Mouse (Mus musculus) testis, adult 2 months (tissue): ENCODE data around the gene Rnf26. TPM values are rescaled to one million over a fixed set of nuclear protein-coding genes. Genes with fewer than 3 reads are reported as not detected.
A peak's percentile ranks its signal among the peaks of the same experiment; 100 is the strongest.

Source experiments
- H3K27ac ChIP-seq: fragments of 200-500 bp; 2 replicates; pipeline ENCODE4 v1.5.1; 2012; ENCODE audit warnings: low read depth, low read length; ENCODE audit not compliant: control insufficient read depth, insufficient read depth
- H3K27me3 ChIP-seq: fragments of 200-500 bp; 2 replicates; pipeline ENCODE4 v1.6.1; 2012; ENCODE audit warnings: mild to moderate bottlenecking, low read length, moderate library complexity; ENCODE audit not compliant: control insufficient read depth, insufficient read depth
- H3K36me3 ChIP-seq: fragments of 200-500 bp; 2 replicates; pipeline ENCODE4 v1.6.1; 2012; ENCODE audit warnings: mild to moderate bottlenecking, low read length; ENCODE audit not compliant: control insufficient read depth, insufficient read depth
- H3K4me1 ChIP-seq: fragments of 200-500 bp; 2 replicates; pipeline ENCODE4 v1.6.1; 2012; ENCODE audit warnings: low read length; ENCODE audit not compliant: control insufficient read depth, insufficient read depth
- H3K4me3 ChIP-seq: fragments of 200-500 bp; 2 replicates; pipeline ENCODE4 v1.5.1; 2012; ENCODE audit warnings: low read depth, mild to moderate bottlenecking, low read length, moderate library complexity, mixed read lengths; ENCODE audit not compliant: control insufficient read depth
- CTCF ChIP-seq: fragments of 200-500 bp; IDR thresholded peaks from 2 replicates; pipeline ENCODE4 v1.5.1; 2012; ENCODE audit warnings: low read depth, mild to moderate bottlenecking, inconsistent platforms, low read length, moderate library complexity; ENCODE audit not compliant: control insufficient read depth, insufficient read depth, insufficient replicate concordance
- POLR2A ChIP-seq: fragments of 200-500 bp; IDR thresholded peaks from 2 replicates; pipeline ENCODE4 v1.6.1; 2012; ENCODE audit warnings: low read depth, mild to moderate bottlenecking, inconsistent platforms, low read length, moderate library complexity; ENCODE audit not compliant: control insufficient read depth
- polyA plus RNA-seq: library from polyadenylated mRNA; depleted of rRNA; stranded (reverse); fragments of >200 nt; gene quantifications from 2 replicates; pipeline ENCODE4 v1.2.3, GENCODE M21; 2012

Gene Rnf26
- polyA plus RNA-seq, 1 experiment, result 37.5 TPM

DNA sequence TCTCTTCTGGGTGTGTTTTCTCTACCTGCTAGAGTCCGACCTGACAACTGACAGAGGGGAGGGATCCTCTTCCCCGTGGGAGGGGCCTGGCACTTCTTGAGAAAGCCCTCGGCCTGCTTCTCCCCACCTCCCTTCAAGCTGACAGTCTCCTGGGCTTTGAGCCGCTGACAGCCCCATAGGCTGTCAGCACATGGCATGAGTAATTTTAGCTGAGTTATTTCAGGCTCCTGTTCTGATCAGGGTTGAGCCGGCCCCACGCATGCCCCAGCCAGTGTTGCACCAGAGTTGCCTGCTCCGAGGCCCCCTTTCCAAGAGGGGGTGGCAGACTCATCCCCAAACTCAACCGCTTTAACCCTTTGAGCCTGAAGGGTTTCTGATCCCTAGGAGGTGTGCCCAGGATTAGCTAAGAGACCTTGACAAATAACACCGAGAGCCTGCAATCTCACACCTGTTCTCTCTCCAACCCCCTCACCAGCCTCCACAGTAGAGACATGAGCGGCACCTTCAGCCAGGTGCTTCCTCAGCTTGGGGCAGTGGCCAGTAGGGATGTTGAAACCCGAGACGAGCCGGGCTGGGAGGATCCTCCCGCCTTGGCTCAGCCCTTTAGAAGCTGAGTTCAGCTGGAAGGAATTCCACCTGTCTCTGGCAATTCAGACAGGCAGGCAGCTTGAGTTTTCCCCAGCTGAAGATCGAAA, 25.4 kb downstream of the Rnf26 start:
- no peak for TF ChIP-seq CTCF
- TF ChIP-seq POLR2A, result no peak
- peaks cover 18% of the 10 kb centered on the region for H3K4me1 ChIP-seq
- peaks cover 2% of the 10 kb centered on the region for H3K36me3 ChIP-seq
- peak overlapping the region; percentile 54 for H3K4me3 ChIP-seq
- peak overlapping the region; percentile 33; the same call in 1 of the 2 replicates for H3K27ac ChIP-seq
- H3K27me3 ChIP-seq, result no peaks in the 10 kb centered on the region

GRCm38 (mm10) chr9:44086960-44087359, 26.4 kb downstream of the Rnf26 start:
- peak overlapping the region; percentile 54 for H3K4me3 ChIP-seq
- no peak for TF ChIP-seq CTCF
- TF ChIP-seq POLR2A, result no peak
- H3K27me3 ChIP-seq, result no peaks in the 10 kb centered on the region
- H3K36me3 ChIP-seq, result peaks cover 2% of the 10 kb centered on the region
- H3K27ac ChIP-seq, result no peak overlapping the region; the same call in 1 of the 2 replicates
- peaks cover 18% of the 10 kb centered on the region for H3K4me1 ChIP-seq

- H3K4me1 ChIP-seq, result peaks cover 17% of the 10 kb centered on the region
- H3K27me3 ChIP-seq, result no peaks in the 10 kb centered on the region
These were observed 27.3 kb downstream of the Rnf26 start for GRCm38 (mm10) chr9:44085741-44086665.

DNA sequence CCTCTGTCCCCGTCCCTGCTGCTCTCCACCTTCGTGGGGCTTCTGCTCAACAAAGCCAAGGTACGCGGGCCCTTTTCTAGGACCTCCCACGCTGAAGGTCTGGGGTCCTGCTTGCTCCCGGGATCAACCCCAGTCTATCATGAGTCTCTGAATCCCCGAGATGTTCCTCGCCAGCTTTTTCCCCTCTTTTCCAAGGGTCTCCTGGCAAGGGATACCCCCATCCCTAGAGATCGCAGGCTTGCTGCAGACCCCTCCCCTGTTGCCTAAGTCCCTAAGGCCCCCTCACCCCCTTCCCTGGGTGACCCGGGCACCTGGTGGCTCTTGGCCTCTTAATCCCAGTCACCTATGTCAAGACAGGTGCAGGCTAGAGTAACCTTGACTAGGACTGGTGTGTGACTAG, 28.0 kb downstream of the Rnf26 start:
- TF ChIP-seq POLR2A, result no peak
- TF ChIP-seq CTCF, result no peak
- Histone ChIP-seq H3K27ac (peak overlapping the region; percentile 99), H3K36me3 (no peaks in the 10 kb centered on the region; the same call in none of the 2 replicates), H3K27me3 (no peaks in the 10 kb centered on the region), H3K4me3 (peak overlapping the region; percentile 97), H3K4me1 (peaks cover 16% of the 10 kb centered on the region)

More at GRCm38 (mm10) chr9:44085741-44086665, 27.3 kb downstream of the Rnf26 start:
- Histone ChIP-seq H3K4me3 (peak overlapping the region; percentile 97), H3K36me3 (no peaks in the 10 kb centered on the region; the same call in none of the 2 replicates), H3K27ac (peak overlapping the region; percentile 99)
- TF ChIP-seq POLR2A (peak; percentile 52; the same call in 1 of the 2 replicates), CTCF (no peak)

DNA sequence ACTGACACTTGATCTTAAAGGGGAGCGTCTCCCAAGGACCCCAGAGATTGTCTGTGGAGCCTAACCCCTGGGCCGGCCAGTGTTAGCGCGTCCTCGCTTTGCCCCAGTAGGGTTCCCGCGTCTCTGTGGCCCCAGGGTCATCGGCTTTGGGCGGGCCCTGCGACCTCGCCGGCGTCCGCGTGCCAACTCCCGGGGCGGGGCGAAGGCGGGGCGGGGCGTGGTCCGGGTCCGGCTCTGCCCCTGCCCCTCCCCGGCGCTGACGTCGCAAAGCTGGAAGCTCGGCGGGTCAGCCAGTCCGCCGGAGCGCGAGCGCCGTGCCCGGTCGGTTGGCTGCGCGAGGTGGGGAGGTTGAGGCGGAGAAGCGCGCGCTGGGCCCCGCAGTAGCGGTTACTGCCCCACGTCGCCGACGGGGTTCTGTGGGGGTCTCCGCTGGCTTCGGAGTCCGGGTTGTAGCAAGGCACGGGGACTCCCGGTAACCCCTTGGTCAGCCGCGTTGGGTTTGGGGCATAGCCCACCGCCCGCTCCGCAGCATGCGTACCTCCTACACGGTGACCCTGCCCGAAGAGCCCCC, 28.6 kb downstream of the Rnf26 start:
- no peaks in the 10 kb centered on the region for H3K27me3 ChIP-seq
- H3K4me3 ChIP-seq, result peak overlapping the region; percentile 97
- H3K4me1 ChIP-seq, result peaks cover 17% of the 10 kb centered on the region
- TF ChIP-seq CTCF (no peak), POLR2A (peak; percentile 68)
- peak overlapping the region; percentile 99 for H3K27ac ChIP-seq
- H3K36me3 ChIP-seq, result no peaks in the 10 kb centered on the region; the same call in none of the 2 replicates

GRCm38 (mm10) chr9:44084236-44084635, 29.1 kb downstream of the Rnf26 start:
- TF ChIP-seq CTCF (no peak), POLR2A (no peak)
- Histone ChIP-seq H3K4me3 (peak overlapping the region; percentile 97), H3K4me1 (peaks cover 18% of the 10 kb centered on the region), H3K27ac (peak overlapping the region; percentile 93), H3K36me3 (no peaks in the 10 kb centered on the region; the same call in none of the 2 replicates), H3K27me3 (no peaks in the 10 kb centered on the region)
